Mouse (Mus musculus) midbrain, postnatal 0 days (tissue): Measurements from ENCODE around the gene Prlhr. TPM values are rescaled to one million over a fixed set of nuclear protein-coding genes. Genes with fewer than 3 reads are reported as not detected.

Source experiments
- ATAC-seq: fragments of 200-750 bp; cut with Nextera tagmentation; 2 replicates; pipeline ENCODE4 v1.8.0; 2017; ENCODE audit warnings: moderate number of reproducible peaks, mild to moderate bottlenecking, moderate TSS enrichment, moderate library complexity; ENCODE audit not compliant: low FRiP score
- DNase-seq: peaks from one replicate; pipeline ENCODE4 v3.0.0-alpha.2; 2015; ENCODE audit warnings: low spot score
- H3K27ac ChIP-seq: fragments of 300-500 bp; sonication (generic); 2 replicates; pipeline ENCODE4 v1.5.1; 2014; ENCODE audit warnings: low read depth, mild to moderate bottlenecking, low read length, mixed read lengths
- H3K27me3 ChIP-seq: fragments of 300-500 bp; sonication (generic); 2 replicates; pipeline ENCODE4 v1.6.1; 2014; ENCODE audit warnings: low read length, control low read depth, mixed read lengths; ENCODE audit not compliant: insufficient read depth
- H3K36me3 ChIP-seq: fragments of 300-500 bp; sonication (generic); 2 replicates; pipeline ENCODE4 v1.6.1; 2014; ENCODE audit warnings: low read length, control low read depth, mixed read lengths; ENCODE audit not compliant: insufficient read depth
- H3K4me1 ChIP-seq: fragments of 300-500 bp; sonication (generic); 2 replicates; pipeline ENCODE4 v1.6.1; 2014; ENCODE audit warnings: mild to moderate bottlenecking, control low read depth, antibody characterized with exemption, low read length, mixed read lengths; ENCODE audit not compliant: insufficient read depth
- H3K4me2 ChIP-seq: fragments of 300-500 bp; sonication (generic); 2 replicates; pipeline ENCODE4 v1.6.1; 2014; ENCODE audit warnings: low read depth, mild to moderate bottlenecking, low read length, mixed read lengths; ENCODE audit not compliant: poor library complexity, severe bottlenecking
- H3K4me3 ChIP-seq: fragments of 300-500 bp; sonication (generic); 2 replicates; pipeline ENCODE4 v1.5.1; 2014; ENCODE audit warnings: low read depth, mild to moderate bottlenecking, low read length, moderate library complexity
- H3K9ac ChIP-seq: fragments of 300-500 bp; sonication (generic); replicated peaks from 2 replicates; pipeline ENCODE4 v1.6.1; 2014; ENCODE audit warnings: mild to moderate bottlenecking, low read length, moderate library complexity, mixed read lengths; ENCODE audit not compliant: poor library complexity, severe bottlenecking
- H3K9me3 ChIP-seq: fragments of 300-500 bp; sonication (generic); 2 replicates; pipeline ENCODE4 v1.6.1; 2016; ENCODE audit warnings: low read length, control low read depth
- CTCF ChIP-seq: IDR thresholded peaks from 2 replicates; pipeline ENCODE4 v1.5.1; 2016; ENCODE audit warnings: antibody characterized with exemption, mild to moderate bottlenecking
- WGBS: fragments of 180-500 bp; shearing (Covaris S2); extraction: QIAGEN DNeasy Blood & Tissue Kit; methylation state at CpG from one replicate; pipeline ENCODE4 v1.1.7; 2014; 5-methylcytosine and 5-hydroxymethylcytosine counted together
- polyA plus RNA-seq: library from polyadenylated mRNA; unstranded; fragments of >200 nt; fragmentation: Nextera tagmentation; extraction: Ambion mirVana; gene quantifications from 2 replicates; pipeline ENCODE4 v1.2.1, GENCODE M21; 2015
- total RNA-seq: library from RNA; depleted of rRNA; stranded (reverse); fragments of >200 nt; gene quantifications from 2 replicates; pipeline ENCODE4 v1.2.3, GENCODE M21; 2014; rRNA removed

The Prlhr gene
- total and polyA plus RNA-seq, 2 experiments from 2014 or later = 0.41 to 6.7 TPM

DNA sequence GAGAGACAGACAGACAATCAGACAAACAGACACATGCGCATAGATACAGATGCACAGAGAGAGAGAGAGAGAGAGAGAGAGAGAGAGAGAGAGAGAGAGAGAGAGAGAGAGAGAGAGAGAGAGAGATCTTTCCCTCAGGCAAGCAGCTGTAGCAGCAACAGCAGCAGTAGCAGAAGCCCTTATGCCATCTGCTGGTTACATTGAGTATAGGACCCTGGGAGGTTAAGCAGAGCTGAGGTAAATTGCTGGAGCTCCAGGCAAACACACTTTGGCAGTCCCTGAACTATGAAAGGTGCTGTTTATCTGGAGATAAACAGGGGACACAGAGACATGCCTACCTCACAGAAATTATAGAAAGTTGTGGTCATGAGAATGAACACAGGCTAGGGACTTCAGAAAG is 50.5 kb downstream of the Prlhr start:
- ATAC-seq (no peak), DNase-seq (peak; percentile 73)
- peak; percentile 88 for TF ChIP-seq CTCF
- 43% methylated on average over 1 of the region's 1 CpGs for WGBS
- H3K9me3 ChIP-seq = no peaks in the 10 kb centered on the region
- H3K4me1 ChIP-seq = no peaks in the 10 kb centered on the region
- H3K9ac ChIP-seq = no peak overlapping the region
- H3K27me3 ChIP-seq = no peaks in the 10 kb centered on the region
- H3K4me3 ChIP-seq = no peak overlapping the region
- no peak overlapping the region for H3K4me2 ChIP-seq
- no peak overlapping the region for H3K27ac ChIP-seq
- H3K36me3 ChIP-seq = no peaks in the 10 kb centered on the region

Other genes with a start within 250 kb of the Prlhr start
- gene Fam204a, start 241.6 kb downstream of the Prlhr start, total RNA-seq = 28.3 and 38.3 TPM in 2 replicates
- gene Fam204a, start 241.6 kb downstream of the Prlhr start, polyA plus RNA-seq = 82.5 and 93.1 TPM in 2 replicates
- 60.6 and 66.3 TPM in 2 replicates for gene Cacul1, start 112.7 kb upstream of the Prlhr start, total RNA-seq
- 12.2 and 14.9 TPM in 2 replicates for gene Cacul1, start 112.7 kb upstream of the Prlhr start, polyA plus RNA-seq